Mouse (Mus musculus) limb, embryonic 10.5 days (tissue): ENCODE results near the gene En1. TPM values are rescaled to one million over a fixed set of nuclear protein-coding genes. Genes with fewer than 3 reads are reported as not detected.

Experiments
- DNase-seq: peaks from one replicate; pipeline ENCODE4 v3.0.0-alpha.2; 2017; ENCODE audit warnings: low spot score
- H3K27ac ChIP-seq: fragments of 300-500 bp; sonication (generic); 2 replicates; pipeline ENCODE4 v1.5.1; 2016; ENCODE audit warnings: mild to moderate bottlenecking
- H3K27me3 ChIP-seq: fragments of 300-500 bp; sonication (generic); 2 replicates; pipeline ENCODE4 v1.6.1; 2016; ENCODE audit warnings: low read depth, mild to moderate bottlenecking; ENCODE audit not compliant: poor library complexity, severe bottlenecking
- H3K36me3 ChIP-seq: fragments of 300-500 bp; sonication (generic); 2 replicates; pipeline ENCODE4 v1.6.1; 2016; ENCODE audit warnings: mild to moderate bottlenecking, moderate library complexity
- H3K4me1 ChIP-seq: fragments of 300-500 bp; sonication (generic); 2 replicates; pipeline ENCODE4 v1.6.1; 2016
- H3K4me3 ChIP-seq: fragments of 300-500 bp; sonication (generic); 2 replicates; pipeline ENCODE4 v1.5.1; 2016; ENCODE audit warnings: mild to moderate bottlenecking, moderate library complexity
- H3K9me3 ChIP-seq: fragments of 300-500 bp; sonication (generic); replicated peaks from 2 replicates; pipeline ENCODE4 v1.6.1; 2016; ENCODE audit warnings: mild to moderate bottlenecking
- WGBS: fragments of 180-500 bp; shearing (Covaris S2); methylation state at CpG from one replicate; pipeline ENCODE4 v1.1.7; 2016; 5-methylcytosine and 5-hydroxymethylcytosine counted together
- polyA plus RNA-seq: library from polyadenylated mRNA; unstranded; fragments of >200 nt; fragmentation: Nextera tagmentation; extraction: Ambion mirVana; gene quantifications from 2 replicates; pipeline ENCODE4 v1.2.1, GENCODE M21; 2016

En1 gene
- 0.91 and 1.0 TPM in 2 replicates for polyA plus RNA-seq

- Histone ChIP-seq H3K27ac (peak within 1 kb of the TSS; percentile 73), H3K36me3 (no peaks in the 10 kb centered on the region), H3K9me3 (no peaks in the 10 kb centered on the region), H3K4me1 (peaks cover 37% of the 10 kb centered on the region), H3K4me3 (peak within 1 kb of the TSS; percentile 54), H3K27me3 (peaks cover 100% of the 10 kb centered on the region)
- DNase-seq, result peak; percentile 84
- WGBS, result under 1% methylated on average over 35 of the region's 35 CpGs
Observed at GRCm38 (mm10) chr1:120602031-120602730, at the start of gene En1. En1 (plus strand) TSS chr1:120602418.

DNA sequence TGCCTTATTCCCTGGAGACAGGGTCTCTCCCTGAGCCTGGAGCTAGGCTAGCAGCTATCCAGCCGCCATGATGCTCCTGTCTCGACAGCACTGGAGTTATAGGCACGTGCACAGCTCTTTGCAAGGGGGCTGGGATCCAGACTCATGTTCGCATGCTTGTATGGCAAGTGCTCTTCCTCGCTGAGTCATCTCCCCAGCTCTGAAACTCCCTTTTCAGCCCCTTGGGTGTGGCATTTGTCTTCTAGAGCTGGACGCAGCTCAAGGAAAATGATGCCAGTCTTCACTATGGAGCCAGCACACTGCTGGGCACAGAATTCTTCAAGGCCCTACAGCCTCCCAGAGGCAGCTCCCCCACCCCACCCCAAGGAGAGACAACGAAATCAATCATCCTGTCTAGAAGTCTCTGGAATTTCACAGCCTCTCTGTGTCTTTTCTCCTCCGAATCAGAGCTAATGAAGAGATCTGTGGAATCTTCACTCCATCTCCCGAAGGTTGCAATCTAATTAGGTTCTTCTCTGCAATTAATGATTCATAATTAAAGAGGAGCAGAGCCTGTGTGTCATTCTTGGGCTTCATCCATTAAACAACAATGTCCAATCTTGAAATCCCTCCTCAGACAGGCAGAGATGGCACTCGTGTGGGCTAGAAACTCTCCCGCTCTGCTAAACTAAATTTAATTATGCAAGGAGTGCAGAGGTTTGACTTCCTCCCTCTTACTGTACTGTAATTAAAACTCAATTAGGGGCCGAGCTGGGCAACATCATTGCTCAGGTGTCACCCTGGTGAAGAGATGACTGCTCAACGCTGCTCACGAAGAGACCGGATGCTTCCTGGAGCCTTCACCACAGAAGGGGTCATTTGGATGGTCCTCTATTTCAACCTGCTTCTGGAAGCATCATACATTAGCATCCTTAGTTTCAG is 45.0 kb upstream of the En1 start:
- Histone ChIP-seq H3K27ac (no peak overlapping the region), H3K9me3 (no peaks in the 10 kb centered on the region), H3K4me1 (no peaks in the 10 kb centered on the region), H3K4me3 (no peak overlapping the region), H3K36me3 (no peaks in the 10 kb centered on the region), H3K27me3 (no peaks in the 10 kb centered on the region)
- 77% methylated on average over 15 of the region's 15 CpGs for WGBS
- DNase-seq, result no peak

- WGBS, result 77% methylated on average over 9 of the region's 9 CpGs
- no peak overlapping the region for H3K4me3 ChIP-seq
Observed at GRCm38 (mm10) chr1:120558341-120559285, 43.6 kb upstream of the En1 start.

GRCm38 (mm10) chr1:120559911-120560310 is 42.3 kb upstream of the En1 start:
- Histone ChIP-seq H3K9me3 (no peaks in the 10 kb centered on the region), H3K4me3 (no peak overlapping the region), H3K27ac (no peak overlapping the region), H3K27me3 (no peaks in the 10 kb centered on the region), H3K4me1 (no peaks in the 10 kb centered on the region), H3K36me3 (no peaks in the 10 kb centered on the region)
- WGBS, result 89% methylated on average over 5 of the region's 5 CpGs
- DNase-seq, result no peak

More at GRCm38 (mm10) chr1:120558341-120559285, 43.6 kb upstream of the En1 start:
- DNase-seq, result no peak
- H3K4me1 ChIP-seq, result no peaks in the 10 kb centered on the region
- H3K27me3 ChIP-seq, result no peaks in the 10 kb centered on the region
- no peaks in the 10 kb centered on the region for H3K9me3 ChIP-seq
- no peak overlapping the region for H3K27ac ChIP-seq
- no peaks in the 10 kb centered on the region for H3K36me3 ChIP-seq

- no peak for DNase-seq
- H3K4me1 ChIP-seq, result no peaks in the 10 kb centered on the region
- WGBS, result 66% methylated on average over 4 of the region's 4 CpGs
- H3K27ac ChIP-seq, result no peak overlapping the region
- peaks cover 40% of the 10 kb centered on the region for H3K27me3 ChIP-seq
- H3K9me3 ChIP-seq, result no peaks in the 10 kb centered on the region
- H3K4me3 ChIP-seq, result no peak overlapping the region
- H3K36me3 ChIP-seq, result no peaks in the 10 kb centered on the region
Observed at GRCm38 (mm10) chr1:120581306-120581705, 20.9 kb upstream of the En1 start.

GRCm38 (mm10) chr1:120585481-120585880 is 16.7 kb upstream of the En1 start:
- Histone ChIP-seq H3K27ac (no peak overlapping the region), H3K9me3 (no peaks in the 10 kb centered on the region), H3K27me3 (peaks cover 74% of the 10 kb centered on the region), H3K36me3 (no peaks in the 10 kb centered on the region), H3K4me3 (no peak overlapping the region), H3K4me1 (no peaks in the 10 kb centered on the region)
- DNase-seq, result peak; percentile 11
- WGBS, result 30% methylated on average over 2 of the region's 2 CpGs

DNA sequence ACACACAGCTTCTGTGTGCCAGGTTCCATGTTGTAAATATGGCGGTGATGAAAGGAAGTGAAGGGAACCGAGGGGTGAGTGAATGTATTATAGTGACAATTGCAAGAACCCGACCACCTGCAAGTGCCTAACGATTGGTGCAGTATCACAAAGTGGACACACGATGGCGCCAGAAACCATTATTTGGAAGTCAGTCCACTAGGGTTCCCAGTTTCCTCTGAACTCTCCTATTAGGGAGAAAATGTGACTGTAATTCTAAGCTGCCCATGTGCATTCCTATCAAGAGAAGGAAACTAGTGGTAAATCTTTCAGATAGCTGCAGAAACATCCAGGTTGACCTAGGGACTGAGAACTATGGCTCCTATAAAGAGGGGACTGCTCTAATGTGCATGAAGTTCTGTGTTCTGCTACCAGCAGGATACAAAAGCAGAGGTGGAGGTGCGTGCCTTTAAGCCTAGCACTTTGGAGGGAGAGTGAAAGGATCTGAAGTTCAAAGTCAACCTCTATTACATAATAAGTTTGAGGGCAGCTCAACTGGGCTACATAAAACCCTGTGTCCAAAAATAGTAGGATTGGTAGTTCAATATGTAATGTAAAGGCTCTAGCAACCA is 15.6 kb upstream of the En1 start:
- Histone ChIP-seq H3K27ac (no peak overlapping the region), H3K4me3 (no peak overlapping the region), H3K4me1 (no peaks in the 10 kb centered on the region), H3K36me3 (no peaks in the 10 kb centered on the region), H3K27me3 (peaks cover 82% of the 10 kb centered on the region), H3K9me3 (no peaks in the 10 kb centered on the region)
- peak; percentile 80 for DNase-seq
- WGBS, result 13% methylated on average over 7 of the region's 7 CpGs

GRCm38 (mm10) chr1:120587431-120587830 is 14.8 kb upstream of the En1 start:
- Histone ChIP-seq H3K27ac (no peak overlapping the region), H3K4me3 (no peak overlapping the region), H3K4me1 (no peaks in the 10 kb centered on the region), H3K27me3 (peaks cover 82% of the 10 kb centered on the region), H3K9me3 (no peaks in the 10 kb centered on the region), H3K36me3 (no peaks in the 10 kb centered on the region)
- 47% methylated on average over 10 of the region's 12 CpGs for WGBS
- DNase-seq, result peak; percentile 28

DNA sequence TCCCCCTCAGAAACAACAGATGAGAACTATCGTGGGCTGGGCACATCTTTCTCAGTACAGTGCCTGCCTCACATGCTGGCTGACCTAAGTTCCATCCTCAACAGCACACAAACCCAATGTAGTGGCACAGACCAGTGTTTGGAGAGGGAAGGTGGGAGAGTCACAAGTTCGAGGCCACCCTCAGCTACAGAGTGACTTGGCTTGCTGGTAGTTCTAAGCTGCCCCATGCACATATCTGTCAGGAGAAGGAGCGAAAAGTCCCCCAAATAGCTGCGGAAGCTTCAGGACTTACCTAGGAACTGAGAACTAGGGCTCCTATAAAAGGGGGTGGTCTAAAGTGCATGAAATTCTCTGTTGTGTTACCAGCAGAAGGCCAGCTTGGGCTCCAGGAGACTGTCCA is 14.3 kb upstream of the En1 start:
- H3K9me3 ChIP-seq, result no peaks in the 10 kb centered on the region
- no peaks in the 10 kb centered on the region for H3K4me1 ChIP-seq
- H3K4me3 ChIP-seq, result no peak overlapping the region
- H3K27me3 ChIP-seq, result peaks cover 88% of the 10 kb centered on the region
- no peaks in the 10 kb centered on the region for H3K36me3 ChIP-seq
- 82% methylated on average over 4 of the region's 4 CpGs for WGBS
- no peak overlapping the region for H3K27ac ChIP-seq
- DNase-seq, result peak; percentile 26

DNA sequence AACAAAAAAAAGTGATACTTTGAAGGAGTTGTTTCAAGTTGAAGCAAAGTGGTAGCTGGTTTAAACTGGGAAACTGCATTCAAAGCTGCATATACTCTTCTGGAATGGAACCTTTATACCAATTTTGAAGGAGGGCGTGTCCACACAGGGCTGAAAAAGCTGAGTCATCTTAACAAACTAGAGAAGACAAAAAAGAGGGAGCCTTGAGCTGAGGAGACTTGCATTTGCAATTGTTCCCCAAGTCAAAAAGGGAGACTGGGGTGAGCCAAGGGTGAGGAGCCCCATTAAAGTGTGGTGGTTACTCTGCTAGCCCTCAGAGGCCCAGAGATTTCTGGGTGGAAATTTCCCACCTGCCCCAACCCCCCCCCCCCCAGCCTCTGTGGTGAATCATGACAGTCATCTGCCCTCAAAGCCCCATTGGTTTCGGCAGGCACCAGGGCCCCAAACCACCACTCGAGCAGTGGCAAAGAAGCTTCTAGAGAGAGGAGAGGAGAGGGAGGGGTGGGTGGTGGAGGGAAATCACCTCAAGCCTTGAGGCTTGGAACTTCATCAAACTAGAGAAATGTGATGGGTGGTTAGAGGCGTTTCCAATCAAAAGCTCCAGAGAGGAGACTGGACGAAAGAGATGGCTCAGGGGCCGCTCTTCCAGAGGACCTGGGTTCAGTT is 13.7 kb upstream of the En1 start:
- Histone ChIP-seq H3K36me3 (no peaks in the 10 kb centered on the region), H3K4me3 (no peak overlapping the region), H3K27me3 (peaks cover 89% of the 10 kb centered on the region), H3K9me3 (no peaks in the 10 kb centered on the region), H3K4me1 (no peaks in the 10 kb centered on the region), H3K27ac (no peak overlapping the region)
- 78% methylated on average over 6 of the region's 6 CpGs for WGBS
- peak; percentile 5 for DNase-seq

GRCm38 (mm10) chr1:120593236-120593919 is 8.8 kb upstream of the En1 start:
- Histone ChIP-seq H3K36me3 (no peaks in the 10 kb centered on the region), H3K4me1 (peaks cover 14% of the 10 kb centered on the region), H3K27me3 (peaks cover 100% of the 10 kb centered on the region), H3K27ac (no peak overlapping the region), H3K4me3 (no peak overlapping the region), H3K9me3 (no peaks in the 10 kb centered on the region)
- 14% methylated on average over 8 of the region's 8 CpGs for WGBS
- DNase-seq, result no peak
